Mouse (Mus musculus): ENCODE results near the gene Lrrc25. TPM values are rescaled to one million over a fixed set of nuclear protein-coding genes. Genes with fewer than 3 reads are reported as not detected.

Lrrc25 gene
- polyA plus RNA-seq, 1 experiment, result 3.5 TPM

DNA sequence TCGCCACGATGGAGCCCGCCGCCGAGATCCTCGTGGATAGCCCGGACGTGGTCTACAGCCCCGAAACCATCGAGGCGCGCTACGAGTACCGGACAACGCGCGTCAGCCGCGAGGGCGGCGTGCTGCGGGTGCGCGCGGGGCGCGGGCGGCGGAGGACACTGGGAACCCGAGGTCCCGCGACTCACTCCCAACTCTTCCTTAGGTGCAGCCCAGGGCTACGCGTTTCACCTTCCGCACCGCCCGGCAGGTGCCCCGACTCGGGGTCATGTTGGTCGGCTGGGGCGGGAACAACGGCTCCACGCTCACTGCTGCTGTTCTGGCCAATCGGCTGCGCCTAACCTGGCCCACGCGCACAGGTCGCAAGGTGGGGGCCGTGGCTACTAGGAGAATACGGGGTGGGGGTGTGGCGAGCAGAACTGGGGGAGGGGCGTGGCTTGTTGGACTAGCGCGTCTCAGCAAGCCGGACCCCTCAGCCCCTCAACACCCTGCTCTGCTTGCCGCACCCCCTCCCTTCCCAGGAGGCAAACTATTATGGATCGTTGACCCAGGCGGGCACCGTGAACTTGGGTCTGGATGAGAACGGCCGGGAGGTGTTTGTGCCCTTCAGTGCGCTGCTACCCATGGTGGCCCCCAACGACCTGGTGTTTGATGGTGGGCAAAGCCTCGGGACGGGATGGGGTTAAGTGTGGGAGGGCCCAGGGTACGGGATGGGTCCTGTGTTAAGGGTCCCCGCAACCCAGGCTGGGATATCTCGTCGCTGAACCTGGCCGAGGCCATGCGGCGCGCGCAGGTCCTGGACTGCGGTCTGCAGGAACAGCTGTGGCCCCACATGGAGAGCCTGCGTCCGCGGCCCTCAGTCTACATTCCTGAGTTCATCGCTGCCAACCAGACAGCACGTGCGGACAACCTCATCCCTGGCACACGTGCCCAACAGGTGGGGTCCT, 21.1 kb upstream of the Lrrc25 start:
- 13% methylated on average over 82 of the region's 82 CpGs for WGBS
- H3K4me3 ChIP-seq (ENCODE audit: insufficient read depth, low read depth, low read length), result peak overlapping the region; percentile 78
- no peaks in the 10 kb centered on the region for H3K36me3 ChIP-seq (ENCODE audit: control insufficient read depth, insufficient read depth, low read length)
- peak overlapping the region; percentile 80 for H3K27ac ChIP-seq (ENCODE audit: insufficient read depth, low read depth, low read length)
- no peaks in the 10 kb centered on the region for H3K27me3 ChIP-seq (replicated peaks; ENCODE audit: control insufficient read depth, insufficient read depth, low read length)
- TF ChIP-seq CTCF (conservative IDR thresholded peaks at IDR 0.05; ENCODE audit: insufficient read depth, insufficient read length, low read depth, low read length) (no peak), POLR2A (IDR thresholded peaks at IDR 0.05; ENCODE audit: low read depth, low read length) (no peak)
- peak; percentile 55 for DNase-seq
- H3K4me1 ChIP-seq (ENCODE audit: control insufficient read depth, insufficient read depth, low read length), result peaks cover 3% of the 10 kb centered on the region; the same call in 1 of the 2 replicates

DNA sequence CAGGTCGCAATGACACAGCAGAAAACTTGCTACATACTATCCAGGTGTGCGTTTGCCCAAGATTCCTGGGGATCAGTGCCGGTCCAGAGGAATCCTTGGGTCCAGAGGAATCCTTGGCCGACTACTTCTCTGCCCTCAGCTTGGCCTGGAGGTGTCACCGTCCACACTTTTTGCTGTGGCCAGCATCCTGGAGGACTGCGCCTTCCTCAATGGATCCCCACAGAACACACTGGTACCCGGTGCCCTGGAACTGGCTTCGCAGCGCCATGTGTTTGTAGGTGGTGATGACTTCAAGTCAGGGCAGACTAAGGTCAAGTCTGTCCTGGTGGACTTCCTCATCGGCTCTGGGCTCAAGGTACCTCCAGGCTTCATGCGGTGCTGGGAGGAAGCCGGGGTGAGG, 20.1 kb upstream of the Lrrc25 start:
- Histone ChIP-seq H3K27me3 (replicated peaks; ENCODE audit: control insufficient read depth, insufficient read depth, low read length) (no peaks in the 10 kb centered on the region), H3K4me1 (ENCODE audit: control insufficient read depth, insufficient read depth, low read length) (peaks cover 3% of the 10 kb centered on the region; the same call in 1 of the 2 replicates), H3K4me3 (ENCODE audit: insufficient read depth, low read depth, low read length) (no peak overlapping the region), H3K36me3 (ENCODE audit: control insufficient read depth, insufficient read depth, low read length) (no peaks in the 10 kb centered on the region), H3K27ac (ENCODE audit: insufficient read depth, low read depth, low read length) (no peak overlapping the region)
- DNase-seq, result no peak
- TF ChIP-seq CTCF (conservative IDR thresholded peaks at IDR 0.05; ENCODE audit: insufficient read depth, insufficient read length, low read depth, low read length) (no peak), POLR2A (IDR thresholded peaks at IDR 0.05; ENCODE audit: low read depth, low read length) (no peak)
- 91% methylated on average over 12 of the region's 12 CpGs for WGBS

DNA sequence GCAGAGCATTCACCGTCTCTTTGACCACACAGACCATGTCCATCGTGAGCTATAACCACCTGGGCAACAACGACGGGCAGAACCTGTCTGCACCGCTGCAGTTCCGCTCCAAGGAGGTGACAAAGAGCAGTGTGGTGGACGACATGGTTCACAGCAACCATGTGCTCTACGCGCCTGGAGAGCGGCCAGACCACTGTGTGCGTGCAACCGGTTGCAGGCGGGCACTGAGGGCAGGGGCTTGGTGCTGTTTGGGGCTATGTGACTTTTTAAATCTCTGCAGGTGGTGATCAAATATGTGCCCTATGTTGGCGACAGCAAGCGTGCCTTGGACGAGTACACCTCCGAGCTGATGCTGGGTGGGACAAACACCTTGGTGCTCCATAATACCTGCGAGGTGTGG, 19.7 kb upstream of the Lrrc25 start:
- H3K36me3 ChIP-seq (ENCODE audit: control insufficient read depth, insufficient read depth, low read length), result no peaks in the 10 kb centered on the region
- H3K4me1 ChIP-seq (ENCODE audit: control insufficient read depth, insufficient read depth, low read length), result peaks cover 3% of the 10 kb centered on the region; the same call in 1 of the 2 replicates
- no peaks in the 10 kb centered on the region for H3K27me3 ChIP-seq (replicated peaks; ENCODE audit: control insufficient read depth, insufficient read depth, low read length)
- TF ChIP-seq CTCF (conservative IDR thresholded peaks at IDR 0.05; ENCODE audit: insufficient read depth, insufficient read length, low read depth, low read length) (no peak), POLR2A (IDR thresholded peaks at IDR 0.05; ENCODE audit: low read depth, low read length) (no peak)
- no peak overlapping the region for H3K27ac ChIP-seq (ENCODE audit: insufficient read depth, low read depth, low read length)
- 70% methylated on average over 18 of the region's 18 CpGs for WGBS
- DNase-seq, result no peak
- H3K4me3 ChIP-seq (ENCODE audit: insufficient read depth, low read depth, low read length), result no peak overlapping the region

DNA sequence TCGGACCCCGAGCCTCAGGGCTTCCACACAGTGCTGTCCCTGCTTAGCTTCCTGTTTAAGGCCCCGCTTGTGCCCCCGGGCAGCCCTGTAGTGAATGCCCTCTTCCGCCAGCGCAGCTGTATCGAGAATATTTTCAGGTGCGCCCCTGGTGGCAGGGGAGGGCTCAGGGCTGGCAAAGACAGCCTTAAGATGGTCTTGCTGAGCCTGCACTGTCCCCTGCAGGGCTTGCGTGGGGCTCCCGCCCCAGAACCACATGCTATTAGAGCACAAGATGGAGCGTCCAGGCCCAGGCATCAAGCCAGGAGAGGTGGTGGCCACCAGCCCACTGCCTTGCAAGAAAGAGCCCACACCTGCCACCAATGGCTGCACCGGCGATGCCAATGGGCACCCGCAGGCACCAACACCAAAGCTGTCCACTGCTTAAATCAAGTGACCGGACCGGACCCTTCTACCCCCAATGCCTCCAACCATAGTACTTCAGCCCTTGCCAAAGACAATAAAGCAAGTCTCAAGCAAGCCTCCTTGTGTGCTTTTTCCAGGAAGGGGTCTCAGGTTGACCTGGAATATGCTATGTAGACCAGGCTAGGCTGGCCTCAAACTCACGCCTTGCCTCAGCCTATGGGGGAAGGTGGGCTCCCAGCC, 19.1 kb upstream of the Lrrc25 start:
- no peaks in the 10 kb centered on the region for H3K36me3 ChIP-seq (ENCODE audit: control insufficient read depth, insufficient read depth, low read length)
- no peaks in the 10 kb centered on the region for H3K27me3 ChIP-seq (replicated peaks; ENCODE audit: control insufficient read depth, insufficient read depth, low read length)
- no peak overlapping the region for H3K4me3 ChIP-seq (ENCODE audit: insufficient read depth, low read depth, low read length)
- H3K27ac ChIP-seq (ENCODE audit: insufficient read depth, low read depth, low read length), result no peak overlapping the region
- no peak for DNase-seq
- TF ChIP-seq POLR2A (IDR thresholded peaks at IDR 0.05; ENCODE audit: low read depth, low read length), result no peak
- TF ChIP-seq CTCF (conservative IDR thresholded peaks at IDR 0.05; ENCODE audit: insufficient read depth, insufficient read length, low read depth, low read length), result no peak
- H3K4me1 ChIP-seq (ENCODE audit: control insufficient read depth, insufficient read depth, low read length), result peaks cover 3% of the 10 kb centered on the region; the same call in 1 of the 2 replicates
- 86% methylated on average over 17 of the region's 17 CpGs for WGBS

DNA sequence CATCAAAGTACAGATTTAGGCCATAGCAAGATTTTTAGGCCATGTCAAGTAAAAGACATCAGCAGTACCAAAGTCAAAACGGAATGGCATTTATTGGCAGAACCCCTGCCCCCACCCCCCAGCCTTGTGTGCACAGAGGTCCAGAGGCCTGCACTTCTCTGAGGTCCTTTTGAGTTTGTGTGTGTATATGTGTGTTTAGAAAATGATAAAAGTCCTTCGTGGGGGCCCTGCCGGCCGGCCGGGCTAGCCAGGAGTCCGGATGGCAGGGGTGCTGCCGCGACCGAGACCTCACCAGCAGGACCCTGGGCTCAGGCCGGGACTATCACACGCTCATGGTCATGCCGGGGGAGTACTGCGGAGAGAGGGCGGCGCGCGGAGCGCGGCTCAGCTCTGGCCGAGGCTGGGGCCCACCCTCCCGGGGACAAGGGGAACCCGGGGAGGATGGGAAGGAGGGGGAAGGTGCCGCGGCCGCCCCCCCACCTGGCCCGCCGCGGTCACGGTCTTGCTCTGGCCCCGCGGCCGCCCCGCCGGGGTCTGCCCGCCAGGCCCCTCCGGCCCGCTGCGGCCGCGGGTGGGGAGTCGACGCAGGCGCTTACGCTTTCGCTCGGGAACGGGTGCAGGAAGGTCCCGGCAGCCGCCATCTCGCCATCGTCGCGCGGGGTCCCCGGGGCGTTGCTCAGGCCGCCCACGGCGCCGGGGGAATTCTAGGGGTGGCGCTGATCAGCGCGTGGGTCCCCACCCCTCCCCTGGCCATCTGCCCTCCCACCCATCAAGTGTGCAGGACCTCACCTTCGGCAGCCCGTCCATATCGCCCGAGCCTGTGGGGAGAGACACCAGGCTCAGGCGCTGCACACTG, 18.3 kb upstream of the Lrrc25 start:
- TF ChIP-seq CTCF (conservative IDR thresholded peaks at IDR 0.05; ENCODE audit: insufficient read depth, insufficient read length, low read depth, low read length) (no peak), POLR2A (IDR thresholded peaks at IDR 0.05; ENCODE audit: low read depth, low read length) (no peak)
- Histone ChIP-seq H3K27ac (ENCODE audit: insufficient read depth, low read depth, low read length) (no peak overlapping the region), H3K4me1 (ENCODE audit: control insufficient read depth, insufficient read depth, low read length) (peaks cover 3% of the 10 kb centered on the region; the same call in 1 of the 2 replicates), H3K4me3 (ENCODE audit: insufficient read depth, low read depth, low read length) (no peak overlapping the region), H3K36me3 (ENCODE audit: control insufficient read depth, insufficient read depth, low read length) (no peaks in the 10 kb centered on the region), H3K27me3 (replicated peaks; ENCODE audit: control insufficient read depth, insufficient read depth, low read length) (no peaks in the 10 kb centered on the region)
- no peak for DNase-seq
- 57% methylated on average over 68 of the region's 68 CpGs for WGBS

DNA sequence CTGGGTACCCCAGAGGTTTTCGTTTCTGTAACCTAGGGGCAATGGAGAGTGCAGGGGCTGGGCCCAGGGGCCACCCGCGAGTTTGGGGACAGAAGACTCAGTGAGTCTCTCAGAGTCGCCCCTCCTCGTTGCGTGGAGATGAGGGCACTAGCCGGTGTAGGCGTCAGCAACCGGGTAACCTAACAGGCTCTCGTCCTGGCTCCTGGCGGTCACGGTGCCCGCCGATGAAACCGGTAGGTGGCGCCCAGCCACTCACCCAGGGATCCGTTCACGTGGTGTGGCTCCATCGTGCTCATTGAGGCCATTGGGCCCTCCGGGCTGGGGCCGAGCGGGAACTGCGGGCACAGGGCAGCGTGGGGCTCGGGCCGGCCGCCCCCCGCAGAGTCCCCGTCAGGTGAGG, 17.7 kb upstream of the Lrrc25 start:
- DNase-seq, result peak; percentile 90
- H3K4me3 ChIP-seq (ENCODE audit: insufficient read depth, low read depth, low read length), result no peak overlapping the region
- no peak overlapping the region for H3K27ac ChIP-seq (ENCODE audit: insufficient read depth, low read depth, low read length)
- no peaks in the 10 kb centered on the region for H3K4me1 ChIP-seq (ENCODE audit: control insufficient read depth, insufficient read depth, low read length)
- TF ChIP-seq CTCF (conservative IDR thresholded peaks at IDR 0.05; ENCODE audit: insufficient read depth, insufficient read length, low read depth, low read length), result peak; percentile 75
- no peak for TF ChIP-seq POLR2A (IDR thresholded peaks at IDR 0.05; ENCODE audit: low read depth, low read length)
- H3K27me3 ChIP-seq (replicated peaks; ENCODE audit: control insufficient read depth, insufficient read depth, low read length), result no peaks in the 10 kb centered on the region
- H3K36me3 ChIP-seq (ENCODE audit: control insufficient read depth, insufficient read depth, low read length), result no peaks in the 10 kb centered on the region
- WGBS, result 20% methylated on average over 29 of the region's 29 CpGs
